Mouse (Mus musculus) C2C12 (cell line): ENCODE measurements at regions not wholly inside any gene's neighbourhood (a gene's known extent, or its start where the extent isn't known, plus 50 kb on each side); places are given as distances from the start of the nearest gene placed in this dataset.

Source experiments
- H3K27me3 ChIP-seq: one replicate; pipeline ENCODE4 v1.6.1; 2011; ENCODE audit not compliant: control insufficient read depth, insufficient read depth, insufficient read length
- H3K36me3 ChIP-seq: one replicate; pipeline ENCODE4 v1.6.1; 2011; ENCODE audit not compliant: control insufficient read depth, insufficient read depth
- H3K4me3 ChIP-seq: one replicate; pipeline ENCODE4 v1.5.1; 2011; ENCODE audit warnings: mild to moderate bottlenecking, control low read depth; ENCODE audit not compliant: poor library complexity, insufficient read depth, severe bottlenecking
- H3K79me2 ChIP-seq: one replicate; pipeline ENCODE4 v1.6.1; 2011; ENCODE audit not compliant: control insufficient read depth, insufficient read depth
- H3K79me3 ChIP-seq: one replicate; pipeline ENCODE4 v1.6.1; 2011; ENCODE audit warnings: low read depth, control low read depth
- H3ac ChIP-seq: one replicate; pipeline ENCODE3; 2011; ENCODE audit warnings: low read depth; ENCODE audit not compliant: control insufficient read depth, insufficient read length
- CEBPB ChIP-seq: IDR thresholded peaks from one replicate; pipeline ENCODE4 v1.6.1; 2011; ENCODE audit warnings: low read depth, mild to moderate bottlenecking, control low read depth, moderate library complexity
- CTCF ChIP-seq: IDR thresholded peaks from one replicate; pipeline ENCODE4 v1.5.1; 2011; ENCODE audit not compliant: control insufficient read depth, insufficient read depth, insufficient read length
- FOSL1 ChIP-seq: IDR thresholded peaks from one replicate; pipeline ENCODE4 v1.8.0; 2011; ENCODE audit warnings: mild to moderate bottlenecking, low read length; ENCODE audit not compliant: poor library complexity, insufficient read depth, severe bottlenecking
- MAX ChIP-seq: IDR thresholded peaks from one replicate; pipeline ENCODE4 v1.6.1; 2011; ENCODE audit warnings: mild to moderate bottlenecking, control low read depth
- MYOD1 ChIP-seq: IDR thresholded peaks from one replicate; pipeline ENCODE4 v1.6.1; 2011; ENCODE audit warnings: low read depth; ENCODE audit not compliant: control insufficient read depth, insufficient read length
- MYOG ChIP-seq: IDR thresholded peaks from one replicate; pipeline ENCODE4 v1.6.1; 2011; ENCODE audit not compliant: control insufficient read depth, insufficient read length; ENCODE audit errors: extremely low read depth
- USF1 ChIP-seq: IDR thresholded peaks from one replicate; pipeline ENCODE4 v1.6.1; 2011; ENCODE audit warnings: low read depth, mild to moderate bottlenecking, control low read depth, moderate library complexity

GRCm38 (mm10) chr14:105010742-105011141 is 166.4 kb downstream of the Rbm26 start:
- H3K79me3 ChIP-seq = no peaks in the 10 kb centered on the region
- H3K4me3 ChIP-seq = no peak overlapping the region
- no peak overlapping the region for H3ac ChIP-seq
- no peaks in the 10 kb centered on the region for H3K79me2 ChIP-seq
- TF ChIP-seq MYOG = no peak
- no peak for TF ChIP-seq MYOD1
- no peak for TF ChIP-seq USF1
- no peak for TF ChIP-seq CEBPB
- no peak for TF ChIP-seq CTCF
- no peak for TF ChIP-seq MAX
- H3K36me3 ChIP-seq = no peaks in the 10 kb centered on the region
- H3K27me3 ChIP-seq = peaks cover 3% of the 10 kb centered on the region

- TF ChIP-seq FOSL1 (no peak), USF1 (no peak), CTCF (no peak), MYOD1 (no peak), CEBPB (no peak), MAX (no peak), MYOG (no peak)
- peaks cover under 1% of the 10 kb centered on the region for H3K27me3 ChIP-seq
- H3K4me3 ChIP-seq = no peak overlapping the region
Observed at GRCm38 (mm10) chr14:105008331-105008730, 168.8 kb downstream of the Rbm26 start.

GRCm38 (mm10) chr14:104994066-104994465 is 183.1 kb downstream of the Rbm26 start:
- no peak overlapping the region for H3K4me3 ChIP-seq
- no peaks in the 10 kb centered on the region for H3K27me3 ChIP-seq
- no peaks in the 10 kb centered on the region for H3K36me3 ChIP-seq
- H3K79me2 ChIP-seq = no peaks in the 10 kb centered on the region
- no peaks in the 10 kb centered on the region for H3K79me3 ChIP-seq
- TF ChIP-seq MYOG = no peak
- no peak for TF ChIP-seq FOSL1
- no peak for TF ChIP-seq CTCF
- TF ChIP-seq MAX = no peak
- TF ChIP-seq CEBPB = no peak
- no peak for TF ChIP-seq USF1
- no peak for TF ChIP-seq MYOD1
- H3ac ChIP-seq = no peak overlapping the region

More at GRCm38 (mm10) chr14:105008331-105008730, 168.8 kb downstream of the Rbm26 start:
- Histone ChIP-seq H3K36me3 (no peaks in the 10 kb centered on the region), H3K79me3 (no peaks in the 10 kb centered on the region), H3ac (no peak overlapping the region), H3K79me2 (no peaks in the 10 kb centered on the region)

- Histone ChIP-seq H3K36me3 (no peaks in the 10 kb centered on the region), H3K27me3 (no peaks in the 10 kb centered on the region), H3ac (no peak overlapping the region), H3K79me2 (no peaks in the 10 kb centered on the region), H3K4me3 (no peak overlapping the region), H3K79me3 (no peaks in the 10 kb centered on the region)
- TF ChIP-seq MAX (no peak), FOSL1 (no peak), CEBPB (no peak), USF1 (no peak), CTCF (no peak)
Observed at GRCm38 (mm10) chr14:104966046-104966445, 211.1 kb downstream of the Rbm26 start.

- no peaks in the 10 kb centered on the region for H3K79me2 ChIP-seq
Observed at GRCm38 (mm10) chr14:104943450-104943849, 233.7 kb downstream of the Rbm26 start.

GRCm38 (mm10) chr14:104939961-104940360 is 237.2 kb downstream of the Rbm26 start:
- no peak for TF ChIP-seq MYOD1
- no peak for TF ChIP-seq CEBPB
- TF ChIP-seq CTCF = no peak
- TF ChIP-seq MAX = no peak
- no peak for TF ChIP-seq MYOG
- TF ChIP-seq FOSL1 = no peak
- no peak for TF ChIP-seq USF1
- Histone ChIP-seq H3K27me3 (no peaks in the 10 kb centered on the region), H3K79me2 (no peaks in the 10 kb centered on the region)

More at GRCm38 (mm10) chr14:104943450-104943849, 233.7 kb downstream of the Rbm26 start:
- H3ac ChIP-seq = no peak overlapping the region
- H3K36me3 ChIP-seq = no peaks in the 10 kb centered on the region
- TF ChIP-seq CEBPB (no peak), MYOD1 (no peak)
- no peak overlapping the region for H3K4me3 ChIP-seq
- H3K79me3 ChIP-seq = no peaks in the 10 kb centered on the region
- H3K27me3 ChIP-seq = no peaks in the 10 kb centered on the region

More at GRCm38 (mm10) chr14:104939961-104940360, 237.2 kb downstream of the Rbm26 start:
- Histone ChIP-seq H3K79me3 (no peaks in the 10 kb centered on the region), H3ac (no peak overlapping the region), H3K36me3 (no peaks in the 10 kb centered on the region), H3K4me3 (no peak overlapping the region)
